Mouse (Mus musculus): ENCODE measurements at regions not wholly inside any gene's neighbourhood (a gene's known extent, or its start where the extent isn't known, plus 50 kb on each side); places are given as distances from the start of the nearest gene placed in this dataset.

DNA sequence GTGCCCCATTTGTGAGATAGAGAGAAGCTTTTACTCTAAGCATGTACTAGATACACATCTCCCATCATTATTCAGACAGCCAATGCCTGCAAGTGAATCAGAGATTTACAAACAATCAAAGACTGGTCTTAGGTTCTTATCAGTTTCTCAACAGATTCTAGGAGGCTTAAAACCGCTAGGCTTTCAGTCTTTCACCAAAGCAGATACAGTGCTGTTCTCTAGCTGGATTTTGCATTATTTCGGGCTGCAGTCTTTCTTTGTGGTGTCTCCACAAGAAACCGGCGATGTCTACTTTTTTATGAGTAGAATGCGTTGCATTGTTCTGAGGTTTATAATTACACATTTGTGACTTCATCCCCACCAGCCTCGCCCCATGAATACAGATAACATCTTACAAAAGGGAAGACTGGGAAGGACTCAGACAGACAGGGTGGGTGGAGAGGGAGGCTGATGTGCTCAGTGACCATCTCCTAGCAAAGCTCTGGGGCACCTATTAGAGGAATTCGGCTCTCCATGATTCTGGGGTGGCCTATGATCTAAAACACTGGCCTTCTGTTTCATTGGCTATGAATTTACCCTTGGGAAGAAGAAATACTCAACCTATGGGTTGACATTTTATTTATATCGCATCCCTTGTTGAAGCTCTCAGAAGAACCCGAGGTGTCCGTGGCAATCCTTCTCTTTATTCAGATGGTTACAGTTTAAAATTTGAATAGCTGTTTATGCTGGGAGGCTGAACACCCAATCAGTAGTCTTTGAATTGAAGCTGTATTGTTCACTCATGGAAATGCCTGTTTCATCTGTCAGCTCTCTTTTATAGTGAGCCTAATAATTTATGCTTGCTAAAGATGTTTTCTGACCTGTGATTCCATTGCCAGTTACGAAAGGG is 343.8 kb downstream of the Tmem161b start:
- no peak for ATAC-seq (replicated peaks; ENCODE audit: poor library complexity, severe bottlenecking)

DNA sequence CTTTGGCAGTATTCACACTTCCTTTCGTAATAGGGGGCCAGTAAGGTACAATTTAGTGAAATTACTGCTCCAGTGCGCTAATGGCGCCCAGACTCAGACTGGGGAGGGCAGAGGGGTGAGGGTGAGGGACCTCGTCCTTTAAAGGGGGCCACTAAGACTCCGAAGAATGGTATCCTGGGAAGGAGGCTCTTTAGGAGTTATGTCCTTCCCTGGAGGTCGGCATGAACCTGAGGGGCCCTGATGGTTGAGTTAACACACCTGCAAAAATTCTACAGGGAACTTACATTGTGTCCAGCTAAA is 344.4 kb downstream of the Tmem161b start:
- no peak for ATAC-seq (replicated peaks; ENCODE audit: poor library complexity, severe bottlenecking)

DNA sequence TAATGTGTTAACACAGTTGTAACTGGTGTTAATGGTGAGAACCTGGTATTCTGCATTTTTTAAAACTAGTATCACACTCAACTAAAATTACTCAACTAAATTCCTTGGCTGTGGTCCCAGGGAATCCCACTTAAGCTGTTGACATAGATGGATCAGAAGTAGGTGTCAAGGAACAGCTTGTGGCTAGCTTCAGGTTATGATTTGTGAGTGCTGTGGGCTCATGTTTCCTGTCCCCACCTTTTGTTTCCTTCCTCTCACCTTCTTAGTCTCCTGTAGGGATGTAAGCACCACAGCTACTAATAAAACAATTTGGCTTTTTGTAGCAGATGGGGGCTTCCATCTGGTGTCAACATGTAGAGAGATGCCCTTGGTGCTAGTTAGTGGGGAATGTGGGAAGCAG is 347.3 kb downstream of the Tmem161b start:
- ATAC-seq (replicated peaks; ENCODE audit: poor library complexity, severe bottlenecking), result no peak

- no peak for ATAC-seq (replicated peaks; ENCODE audit: poor library complexity, severe bottlenecking)
Measured at GRCm38 (mm10) chr13:84570206-84570605, 348.1 kb downstream of the Tmem161b start.

DNA sequence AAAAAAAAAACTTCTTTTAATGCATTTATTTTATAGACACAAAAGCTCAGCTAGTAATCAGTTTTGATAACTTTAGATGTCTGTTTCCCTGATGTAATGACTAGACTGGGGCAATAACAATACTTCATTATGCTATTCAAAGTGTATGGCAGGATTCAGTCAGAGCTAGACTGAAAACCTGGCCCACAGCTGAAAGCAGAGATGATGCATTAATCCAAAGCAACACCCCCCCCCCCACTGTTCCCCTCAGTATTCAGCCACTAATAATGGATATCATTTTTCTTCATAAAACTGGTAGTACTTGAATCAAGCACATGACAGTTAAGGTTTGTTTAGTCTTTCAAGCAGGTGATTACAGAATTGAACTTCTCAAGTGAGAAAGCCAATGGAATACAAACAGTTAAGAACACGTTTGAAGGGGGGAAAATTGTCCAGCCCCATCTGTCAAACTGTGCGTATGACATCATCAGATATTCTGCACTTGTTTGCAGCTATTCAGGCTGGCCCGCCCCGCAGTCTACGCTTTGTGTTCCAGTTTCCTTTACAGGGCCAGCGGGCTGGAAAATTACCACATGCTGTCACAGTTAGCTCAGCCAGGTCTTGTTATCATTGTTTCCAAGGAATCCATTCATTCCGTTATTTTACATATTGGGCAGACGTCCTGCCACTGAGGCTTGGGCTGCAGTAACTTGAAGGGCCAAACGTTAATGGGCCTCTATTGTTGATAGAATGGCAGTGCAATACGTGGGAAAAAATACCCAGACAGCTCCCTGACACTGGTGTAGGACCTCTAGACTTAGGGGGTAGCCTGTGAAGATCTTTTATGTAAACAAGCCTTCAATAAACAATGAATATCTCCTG is 349.1 kb downstream of the Tmem161b start:
- no peak for ATAC-seq (replicated peaks; ENCODE audit: poor library complexity, severe bottlenecking)

DNA sequence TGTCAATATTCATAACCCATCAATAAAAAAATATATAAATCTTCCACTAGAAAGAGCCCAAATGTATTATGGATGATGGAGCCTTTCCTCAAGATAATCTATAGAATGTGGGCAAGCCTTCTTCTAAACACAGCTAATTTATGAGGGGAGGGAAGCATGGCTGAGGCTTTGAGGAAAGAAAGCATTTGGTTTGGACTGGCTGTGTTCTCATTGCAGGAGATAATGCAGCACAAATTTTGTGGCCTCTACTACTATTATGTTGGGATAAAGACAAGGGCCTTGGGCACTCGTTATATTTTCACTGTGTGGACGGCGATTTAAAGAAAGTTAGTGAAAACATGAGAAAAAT is 349.7 kb downstream of the Tmem161b start:
- no peak for ATAC-seq (replicated peaks; ENCODE audit: poor library complexity, severe bottlenecking)

DNA sequence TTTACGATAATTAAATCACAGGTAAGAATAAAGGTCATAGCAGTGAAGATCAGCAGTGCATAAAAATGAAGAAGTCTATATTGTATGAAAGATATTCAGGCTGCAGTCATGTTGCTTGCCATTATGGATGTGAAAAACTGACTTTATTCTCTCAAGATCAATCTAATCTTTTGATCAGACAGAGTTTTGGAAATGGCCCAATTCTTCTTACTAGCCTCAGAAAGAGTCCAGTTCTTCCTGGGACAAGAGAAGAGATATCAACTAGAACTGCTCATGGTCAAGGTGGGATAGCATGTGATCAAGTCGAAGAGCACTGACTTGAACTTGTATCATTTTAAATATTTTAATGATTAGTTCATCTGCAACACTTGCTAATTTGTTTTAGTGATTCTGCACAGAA is 350.1 kb downstream of the Tmem161b start:
- no peak for ATAC-seq (replicated peaks; ENCODE audit: poor library complexity, severe bottlenecking)

DNA sequence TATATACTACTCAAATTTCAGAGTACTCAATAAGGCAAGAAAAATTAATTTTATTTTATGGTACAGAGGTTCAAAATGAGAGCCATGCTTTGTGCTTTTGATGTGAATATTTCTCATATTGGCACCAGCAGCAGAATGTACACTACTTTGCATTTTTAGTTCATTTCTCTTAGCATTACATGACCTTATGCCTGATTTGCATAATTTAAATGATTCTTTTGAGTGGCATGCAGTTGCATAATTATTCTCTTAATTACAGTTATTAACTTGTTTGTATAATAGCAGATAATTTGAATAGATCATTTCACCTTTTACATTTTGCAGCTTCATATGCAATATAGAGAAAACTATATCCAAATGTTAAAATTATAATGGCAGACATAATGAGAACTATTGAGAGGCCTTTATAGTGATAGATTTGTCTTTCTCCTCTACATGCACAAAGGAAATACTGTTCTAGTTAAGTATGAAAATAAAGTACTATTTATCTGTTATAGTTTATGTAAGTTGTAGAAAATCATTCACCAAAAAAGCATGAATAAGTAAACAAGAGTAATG is 374.6 kb downstream of the Tmem161b start:
- ATAC-seq (replicated peaks; ENCODE audit: poor library complexity, severe bottlenecking), result no peak

- no peak for ATAC-seq (replicated peaks; ENCODE audit: poor library complexity, severe bottlenecking)
Measured at GRCm38 (mm10) chr13:84602612-84603011, 380.5 kb downstream of the Tmem161b start.

DNA sequence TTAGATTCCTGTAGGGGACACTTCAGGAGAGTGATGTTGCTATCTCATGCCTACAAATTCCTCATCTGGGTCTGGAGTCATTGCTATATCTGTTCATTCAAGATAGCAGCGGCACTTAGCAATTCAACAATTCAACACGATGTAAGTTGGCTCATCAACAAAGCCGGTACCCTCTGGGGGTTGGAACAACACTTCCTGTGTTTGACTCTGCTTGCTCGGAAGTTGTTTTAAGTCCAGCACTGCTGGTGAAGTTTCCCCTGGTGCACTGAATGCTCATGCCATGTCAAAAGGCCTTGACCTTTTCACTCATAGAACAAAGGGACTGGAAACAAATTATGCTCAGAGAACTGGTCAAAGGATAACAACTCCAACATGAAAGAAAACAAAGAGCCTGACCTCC is 390.4 kb downstream of the Tmem161b start:
- ATAC-seq (replicated peaks; ENCODE audit: poor library complexity, severe bottlenecking), result no peak

DNA sequence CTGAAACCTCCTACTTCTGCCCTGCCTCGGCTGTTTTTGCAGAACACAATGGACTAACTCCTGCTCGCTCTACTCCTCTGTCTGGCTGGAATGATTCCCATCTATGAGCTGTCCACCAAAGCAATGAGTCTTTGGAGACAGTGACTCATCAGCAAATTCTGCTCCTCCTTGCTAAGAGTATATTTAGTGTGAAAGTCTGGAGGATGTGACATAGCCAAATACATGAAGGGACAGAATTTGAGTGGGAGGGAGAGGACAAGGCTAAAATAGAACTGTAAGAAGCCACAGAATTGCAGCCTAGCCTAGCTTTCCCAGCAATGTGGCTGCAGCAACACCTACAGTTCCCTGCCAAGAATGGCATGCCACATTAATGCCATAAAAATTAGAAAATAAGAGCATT is 390.9 kb downstream of the Tmem161b start:
- ATAC-seq (replicated peaks; ENCODE audit: poor library complexity, severe bottlenecking), result no peak

- ATAC-seq (replicated peaks; ENCODE audit: poor library complexity, severe bottlenecking), result no peak
Measured at GRCm38 (mm10) chr13:84624691-84625090, 402.6 kb downstream of the Tmem161b start.

DNA sequence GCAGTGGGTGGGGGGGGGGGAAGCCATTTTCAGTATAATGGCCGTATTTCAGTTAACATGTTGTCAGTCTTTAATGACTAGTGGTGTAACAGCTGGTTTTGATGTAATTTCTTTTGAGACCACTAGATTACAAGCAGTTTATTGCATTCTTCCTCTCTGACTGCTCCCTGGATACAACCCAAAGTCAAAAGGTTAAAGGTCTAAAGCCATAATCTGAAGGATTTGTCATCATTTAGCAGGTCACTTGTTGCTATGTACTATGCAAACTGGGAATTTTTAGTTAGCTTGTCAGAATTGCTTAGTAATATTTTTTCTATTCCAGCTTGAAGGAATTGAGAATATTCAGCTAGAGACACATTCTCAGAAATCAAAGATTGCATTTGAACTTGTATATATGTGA is 403.4 kb downstream of the Tmem161b start:
- no peak for ATAC-seq (replicated peaks; ENCODE audit: poor library complexity, severe bottlenecking)

- ATAC-seq (replicated peaks; ENCODE audit: poor library complexity, severe bottlenecking), result no peak
Measured at GRCm38 (mm10) chr13:84625927-84626326, 403.8 kb downstream of the Tmem161b start.

DNA sequence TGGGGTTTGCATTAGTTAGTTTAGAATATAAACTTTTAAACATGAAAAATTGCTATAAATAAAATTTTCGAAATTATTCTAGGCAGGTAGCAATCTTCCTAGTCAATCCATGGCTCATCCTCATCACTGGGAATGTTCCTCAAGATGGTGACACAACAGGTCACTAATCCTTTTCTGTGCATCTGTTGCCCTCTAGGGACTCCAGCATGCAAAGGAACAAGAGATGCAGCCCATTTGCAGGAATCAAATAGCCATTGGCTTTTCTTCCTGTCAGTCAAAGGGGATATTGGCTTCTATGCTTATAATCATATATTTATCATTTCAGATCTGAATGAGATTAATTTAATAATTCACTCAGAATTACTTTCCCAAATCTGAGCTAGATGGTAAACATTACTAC is 404.3 kb downstream of the Tmem161b start:
- ATAC-seq (replicated peaks; ENCODE audit: poor library complexity, severe bottlenecking), result no peak

DNA sequence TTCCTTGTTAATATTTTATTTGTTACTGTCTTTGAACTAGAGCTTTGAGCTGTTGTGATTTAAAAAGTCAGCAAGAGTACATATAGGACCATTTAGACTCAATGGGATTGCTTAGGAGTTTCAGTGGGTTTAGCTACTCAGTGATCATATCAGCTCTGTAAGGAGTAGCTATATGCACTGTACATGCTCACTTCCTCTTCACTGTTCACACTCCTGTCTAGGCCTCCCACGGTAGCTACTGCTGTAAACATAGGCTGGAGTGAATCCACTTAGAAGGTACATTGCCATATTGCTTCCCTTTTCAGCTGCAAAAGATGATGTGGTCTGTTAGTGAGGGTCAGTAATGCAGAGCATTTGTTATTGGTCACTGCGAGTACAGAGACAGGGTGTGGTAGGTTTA is 408.6 kb downstream of the Tmem161b start:
- ATAC-seq (replicated peaks; ENCODE audit: poor library complexity, severe bottlenecking), result peak; percentile 42; the same call in 1 of the 2 replicates

DNA sequence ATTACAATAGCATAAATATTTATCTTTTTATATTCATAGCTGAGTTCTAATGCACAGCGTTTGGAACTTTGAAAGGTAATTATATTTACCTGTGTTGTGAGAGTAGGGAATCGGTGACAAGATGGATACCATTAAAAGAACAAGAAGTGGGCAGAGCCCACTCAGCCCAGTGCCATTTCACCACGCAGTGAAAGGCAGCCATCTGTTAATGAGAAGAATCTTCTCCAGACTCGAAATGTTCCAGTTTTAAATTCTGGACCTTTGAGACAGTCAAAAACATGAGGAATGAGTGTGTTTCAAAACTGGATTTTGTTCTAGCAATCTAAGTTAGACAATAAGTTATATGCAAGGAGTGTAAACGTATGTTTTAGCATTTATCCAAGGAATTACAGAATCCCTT is 410.4 kb downstream of the Tmem161b start:
- no peak for ATAC-seq (replicated peaks; ENCODE audit: poor library complexity, severe bottlenecking)

DNA sequence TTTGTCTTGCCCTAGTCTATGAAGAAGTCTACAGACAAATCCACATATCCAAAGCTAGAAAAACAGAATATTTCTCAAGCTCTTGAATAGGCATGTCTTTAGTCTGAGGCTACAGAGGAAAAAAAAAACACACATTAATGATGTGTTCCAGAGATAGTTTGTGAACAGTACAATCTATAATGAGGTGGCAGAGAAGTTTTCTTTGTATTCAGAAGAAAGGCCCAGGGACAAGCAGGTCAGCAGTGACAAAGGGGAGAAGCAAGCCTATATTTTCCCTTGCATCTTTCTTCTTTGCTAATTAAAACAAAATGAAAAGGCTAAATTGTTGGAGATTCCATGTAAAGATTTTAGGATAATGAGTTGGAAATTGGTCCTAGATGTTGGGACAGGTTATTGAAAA is 414.7 kb downstream of the Tmem161b start:
- ATAC-seq (replicated peaks; ENCODE audit: poor library complexity, severe bottlenecking), result no peak

GRCm38 (mm10) chr13:84637606-84638005 is 415.5 kb downstream of the Tmem161b start:
- no peak for ATAC-seq (replicated peaks; ENCODE audit: poor library complexity, severe bottlenecking)

GRCm38 (mm10) chr13:84638401-84638934 is 416.4 kb downstream of the Tmem161b start:
- no peak for ATAC-seq (replicated peaks; ENCODE audit: poor library complexity, severe bottlenecking)
